Mouse (Mus musculus) skeletal muscle tissue, postnatal 0 days (tissue): ENCODE measurements around the gene Atg3. TPM values are rescaled to one million over a fixed set of nuclear protein-coding genes. Genes with fewer than 3 reads are reported as not detected.

ENCODE experiments used
- polyA plus RNA-seq: library from polyadenylated mRNA; unstranded; fragments of >200 nt; fragmentation: Nextera tagmentation; extraction: Ambion mirVana; gene quantifications from 2 replicates; pipeline ENCODE4 v1.2.1, GENCODE M21; 2015

Gene Atg3
- 27.3 and 33.2 TPM in 2 replicates for polyA plus RNA-seq

GRCm38 (mm10) chr16:45158522-45159388 is at the start of gene Atg3, which contains the start of gene Slc35a5:
TSS of gene Atg3 (plus strand) at chr16:45158785.
TSS of gene Slc35a5 (minus strand) at chr16:45158706.

GRCm38 (mm10) chr16:45223648-45224388 is 65.2 kb downstream of the Atg3 start, which contains the start of gene Btla:
TSS of gene Btla (plus strand) at chr16:45224315.

Other genes starting within 250 kb of the Atg3 start
- 5.6 and 9.5 TPM in 2 replicates for gene Cd200r3, start 215.1 kb upstream of the Atg3 start, polyA plus RNA-seq
- 95.5 and 121 TPM in 2 replicates for gene Ccdc80, start 65.4 kb upstream of the Atg3 start, polyA plus RNA-seq
- gene Slc35a5, start 79 bp upstream of the Atg3 start, polyA plus RNA-seq: 7.8 and 9.2 TPM in 2 replicates
- 0.18 TPM in 1 of 2 replicates, not detected in the other for gene Btla, start 65.5 kb downstream of the Atg3 start, polyA plus RNA-seq